Mouse (Mus musculus) neural tube, embryonic 12.5 days (tissue): Measurements from ENCODE around the gene Celf1. TPM values are rescaled to one million over a fixed set of nuclear protein-coding genes. Genes with fewer than 3 reads are reported as not detected.
"Not testable (repeated sequence)": the region's sequence is repeated elsewhere in the genome, so short reads cannot be mapped to it uniquely, and the experiment has no call there.

Experiments used
- ATAC-seq: fragments of 200-750 bp; cut with Nextera tagmentation; 2 replicates; pipeline ENCODE4 v1.8.0; 2017; ENCODE audit warnings: low read depth, mild to moderate bottlenecking, moderate TSS enrichment, moderate library complexity; ENCODE audit not compliant: low FRiP score
- H3K27ac ChIP-seq: fragments of 300-500 bp; sonication (generic); 2 replicates; pipeline ENCODE4 v1.5.1; 2016
- H3K27me3 ChIP-seq: fragments of 300-500 bp; sonication (generic); replicated peaks from 2 replicates; pipeline ENCODE4 v1.6.1; 2016; ENCODE audit warnings: mild to moderate bottlenecking
- H3K36me3 ChIP-seq: fragments of 300-500 bp; sonication (generic); 2 replicates; pipeline ENCODE4 v1.6.1; 2016; ENCODE audit warnings: mild to moderate bottlenecking
- H3K4me1 ChIP-seq: fragments of 300-500 bp; sonication (generic); 2 replicates; pipeline ENCODE4 v1.6.1; 2016
- H3K4me2 ChIP-seq: fragments of 300-500 bp; sonication (generic); replicated peaks from 2 replicates; pipeline ENCODE4 v1.6.1; 2016; ENCODE audit warnings: mild to moderate bottlenecking
- H3K4me3 ChIP-seq: fragments of 300-500 bp; sonication (generic); 2 replicates; pipeline ENCODE4 v1.5.1; 2016
- H3K9ac ChIP-seq: fragments of 300-500 bp; sonication (generic); 2 replicates; pipeline ENCODE4 v1.6.1; 2016; ENCODE audit warnings: mild to moderate bottlenecking
- H3K9me3 ChIP-seq: fragments of 300-500 bp; sonication (generic); 2 replicates; pipeline ENCODE4 v1.6.1; 2016; ENCODE audit warnings: mild to moderate bottlenecking
- WGBS: fragments of 180-500 bp; shearing (Covaris S2); methylation state at CpG from one replicate; pipeline ENCODE4 v1.1.7; 2016; 5-methylcytosine and 5-hydroxymethylcytosine counted together
- polyA plus RNA-seq: library from polyadenylated mRNA; unstranded; fragments of >200 nt; fragmentation: Nextera tagmentation; extraction: Ambion mirVana; gene quantifications from 2 replicates; pipeline ENCODE4 v1.2.1, GENCODE M21; 2016

Celf1 gene
- polyA plus RNA-seq, 1 experiment from 2014 or later, result 143 TPM

DNA sequence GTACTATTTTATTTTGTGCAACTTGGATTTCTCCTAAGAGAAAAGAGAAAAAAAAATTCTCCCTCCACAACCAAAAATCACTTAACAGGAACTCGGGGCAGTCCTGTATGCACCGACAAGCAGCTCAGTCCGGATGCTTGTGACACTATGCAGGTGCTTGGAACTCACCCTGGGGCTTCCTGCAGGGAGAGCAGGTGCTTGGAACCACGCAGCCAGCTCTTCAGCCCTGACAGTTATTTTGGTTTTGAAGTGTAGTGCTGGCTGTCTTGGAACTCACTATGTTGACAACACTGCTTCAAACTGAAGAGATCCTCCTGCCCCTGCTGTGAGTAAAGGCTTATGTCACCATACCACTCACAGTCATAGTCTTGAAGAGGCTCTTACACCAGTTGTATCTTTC, 37.1 kb downstream of the Celf1 start:
- WGBS, result 84% methylated on average over 4 of the region's 4 CpGs
- Histone ChIP-seq H3K4me1 (no peaks in the 10 kb centered on the region), H3K9ac (no peak overlapping the region), H3K36me3 (0 out of 2 replicates have a peak, but pooled peaks cover 4% of the 10 kb centered on the region), H3K27ac (no peak overlapping the region), H3K4me3 (no peak overlapping the region), H3K27me3 (no peaks in the 10 kb centered on the region), H3K4me2 (no peak overlapping the region), H3K9me3 (no peaks in the 10 kb centered on the region)
- ATAC-seq, result no peak

DNA sequence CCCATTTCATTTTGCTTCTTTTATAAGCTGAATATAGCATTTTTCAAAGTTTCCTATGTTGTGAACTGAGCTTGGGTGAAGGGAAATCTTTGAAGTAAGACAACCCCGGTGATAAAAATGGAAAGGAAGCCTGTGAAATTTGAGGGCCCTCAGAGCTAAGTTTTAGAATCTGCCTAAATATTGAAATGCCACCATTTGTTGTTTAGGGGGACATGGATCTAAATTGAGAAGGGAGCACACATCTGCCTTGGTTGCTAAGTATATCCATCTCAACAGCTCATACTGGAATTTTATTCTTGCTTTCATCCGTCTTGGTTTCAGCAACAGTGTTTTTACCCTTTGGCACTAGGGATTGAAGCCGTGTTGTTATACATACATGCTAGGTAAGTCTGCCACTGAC, 45.9 kb downstream of the Celf1 start:
- no peak overlapping the region for H3K27ac ChIP-seq
- H3K9me3 ChIP-seq, result no peaks in the 10 kb centered on the region
- ATAC-seq, result no peak
- H3K27me3 ChIP-seq, result no peaks in the 10 kb centered on the region
- H3K4me2 ChIP-seq, result no peak overlapping the region
- peaks cover 3% of the 10 kb centered on the region; the same call in 1 of the 2 replicates for H3K4me1 ChIP-seq
- H3K9ac ChIP-seq, result no peak overlapping the region
- 93% methylated on average over 3 of the region's 3 CpGs for WGBS
- H3K36me3 ChIP-seq, result no peaks in the 10 kb centered on the region
- no peak overlapping the region for H3K4me3 ChIP-seq

DNA sequence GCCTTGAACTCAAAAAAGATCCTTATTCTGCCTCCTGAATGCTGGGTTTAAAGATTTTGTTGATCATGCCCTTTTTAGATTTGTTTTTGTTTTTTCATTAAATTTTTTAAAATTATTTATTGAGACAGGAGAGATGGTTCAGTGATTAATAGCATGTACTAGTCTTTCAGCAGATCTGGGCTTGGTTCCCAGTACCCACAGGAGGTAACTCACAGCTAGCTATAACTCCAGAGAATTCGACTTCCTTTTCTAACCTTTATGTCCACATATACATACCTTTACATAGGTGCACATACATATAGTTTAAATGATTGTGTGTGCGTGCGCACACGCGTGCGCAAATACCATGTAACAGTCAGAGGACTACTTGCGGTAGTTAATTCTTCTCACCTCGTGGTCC, 68.4 kb downstream of the Celf1 start:
- Histone ChIP-seq H3K36me3 (peaks cover 84% of the 10 kb centered on the region), H3K9ac (no peak overlapping the region), H3K27ac (no peak overlapping the region), H3K4me2 (no peak overlapping the region), H3K4me3 (no peak overlapping the region), H3K4me1 (no peaks in the 10 kb centered on the region), H3K27me3 (no peaks in the 10 kb centered on the region), H3K9me3 (no peaks in the 10 kb centered on the region)
- no peak for ATAC-seq
- WGBS, result 97% methylated on average over 8 of the region's 8 CpGs

DNA sequence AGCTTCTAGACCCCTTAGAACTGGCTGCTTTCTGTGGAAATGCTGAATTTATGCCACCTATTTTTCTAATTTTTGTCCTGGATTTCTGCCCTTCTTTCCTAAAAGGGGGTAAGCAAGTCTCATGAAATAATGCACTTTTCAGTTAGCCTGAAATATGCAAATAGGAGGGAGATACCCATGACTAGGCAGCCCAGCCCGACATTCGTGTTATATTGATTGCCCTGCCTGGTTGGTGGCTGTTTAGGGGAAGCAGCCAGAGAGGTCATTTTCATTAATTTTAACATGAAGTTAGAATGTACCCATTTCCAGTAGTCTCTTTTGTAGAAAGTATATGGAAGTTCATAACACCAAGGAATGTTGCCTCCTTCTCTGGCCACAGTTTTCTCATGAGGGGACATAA, 73.7 kb downstream of the Celf1 start:
- H3K36me3 ChIP-seq, result peaks cover 68% of the 10 kb centered on the region
- ATAC-seq, result no peak

DNA sequence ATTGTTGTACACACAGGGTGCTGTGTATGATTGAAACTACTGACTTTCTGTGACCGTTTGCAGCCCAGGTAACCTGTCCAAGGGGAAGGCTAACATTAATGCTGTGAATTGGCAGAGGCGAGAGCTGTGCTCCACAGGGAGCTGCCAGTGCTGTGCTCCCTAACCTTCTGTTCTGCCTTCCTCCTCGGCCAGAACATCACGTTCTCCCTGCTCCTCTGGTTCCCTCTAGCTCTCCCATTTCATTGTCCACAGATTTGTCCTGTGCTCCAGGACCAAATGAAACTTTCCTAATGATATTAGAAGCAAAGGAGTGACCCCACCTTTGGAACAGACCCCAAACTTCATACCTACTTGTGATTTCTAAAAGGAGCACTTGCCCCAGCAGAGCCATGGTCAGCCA, 75.2 kb downstream of the Celf1 start:
- WGBS, result 84% methylated on average over 4 of the region's 4 CpGs
- no peak overlapping the region for H3K9ac ChIP-seq
- H3K36me3 ChIP-seq, result peaks cover 60% of the 10 kb centered on the region
- no peak overlapping the region for H3K4me3 ChIP-seq
- H3K27me3 ChIP-seq, result no peaks in the 10 kb centered on the region
- H3K4me2 ChIP-seq, result no peak overlapping the region
- H3K27ac ChIP-seq, result no peak overlapping the region
- H3K9me3 ChIP-seq, result no peaks in the 10 kb centered on the region
- H3K4me1 ChIP-seq, result peaks cover 5% of the 10 kb centered on the region
- ATAC-seq, result no peak

More for the DNA sequence above, 73.7 kb downstream of the Celf1 start:
- Histone ChIP-seq H3K4me3 (no peak overlapping the region), H3K4me1 (peaks cover 5% of the 10 kb centered on the region), H3K4me2 (no peak overlapping the region), H3K27ac (no peak overlapping the region), H3K27me3 (no peaks in the 10 kb centered on the region), H3K9me3 (no peaks in the 10 kb centered on the region), H3K9ac (no peak overlapping the region)
- WGBS, result 90% methylated on average over 2 of the region's 2 CpGs

DNA sequence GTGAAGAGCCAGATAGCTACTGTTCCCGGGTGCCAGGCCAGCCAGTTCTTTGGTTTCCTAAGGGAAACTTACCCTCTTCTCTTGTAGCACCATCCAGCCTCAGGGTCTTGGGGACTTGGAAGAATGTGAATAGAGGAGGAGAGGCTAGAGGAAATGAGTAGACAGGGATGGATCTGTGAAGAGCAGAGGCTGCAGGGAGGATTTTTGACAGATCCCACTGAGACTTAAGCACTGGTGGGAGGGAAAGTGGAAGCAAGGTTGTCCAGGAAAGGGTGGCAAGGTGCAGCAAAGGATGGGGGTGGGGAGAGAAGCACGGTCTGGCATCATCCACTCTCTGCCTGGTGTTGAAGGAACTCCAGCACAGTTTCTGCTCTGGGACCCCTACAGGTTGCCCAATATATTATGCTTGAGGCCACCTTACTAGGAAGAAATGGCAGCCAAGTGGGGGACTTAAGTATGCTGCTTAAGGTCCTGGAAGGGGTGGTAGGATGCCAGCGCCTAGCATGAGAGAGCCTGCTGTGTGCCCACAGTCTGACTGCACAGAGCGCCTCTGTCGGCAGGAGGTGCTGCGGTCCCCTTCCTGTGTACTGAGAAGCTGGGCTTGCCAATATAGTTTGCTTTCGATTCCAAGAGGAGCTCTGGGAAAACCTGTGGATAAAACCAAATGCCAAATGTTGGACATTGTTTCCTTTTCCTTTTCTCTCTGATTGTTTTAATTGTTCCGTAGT, 78.0 kb downstream of the Celf1 start:
- 83% methylated on average over 8 of the region's 8 CpGs for WGBS
- no peak overlapping the region for H3K4me3 ChIP-seq
- H3K36me3 ChIP-seq, result peaks cover 42% of the 10 kb centered on the region
- H3K9me3 ChIP-seq, result no peaks in the 10 kb centered on the region
- ATAC-seq, result peak; percentile 41; the same call in 1 of the 2 replicates
- no peak overlapping the region for H3K4me2 ChIP-seq
- H3K9ac ChIP-seq, result no peak overlapping the region
- no peak overlapping the region for H3K27ac ChIP-seq
- H3K27me3 ChIP-seq, result no peaks in the 10 kb centered on the region
- peaks cover 5% of the 10 kb centered on the region for H3K4me1 ChIP-seq

DNA sequence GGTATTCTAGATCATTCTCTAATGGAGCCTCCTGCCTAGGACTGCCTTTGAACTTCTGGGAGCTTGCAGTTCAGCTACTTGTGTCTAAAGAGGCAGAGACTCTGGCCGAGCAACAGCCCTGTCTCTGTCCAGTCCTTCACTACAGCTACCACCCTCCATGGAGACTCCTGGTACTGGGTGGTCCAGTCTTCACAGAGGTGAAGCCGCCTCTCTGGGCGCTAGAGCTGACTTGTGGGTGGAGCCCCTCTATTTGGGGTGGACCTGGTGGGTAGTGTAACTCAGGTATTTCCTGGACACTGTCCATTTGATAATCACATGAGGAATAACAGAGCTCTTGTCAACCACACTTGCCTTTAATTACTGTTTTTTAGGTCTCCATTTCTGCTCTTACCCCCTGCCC, 79.7 kb downstream of the Celf1 start:
- no peak for ATAC-seq
- Histone ChIP-seq H3K4me3 (no peak overlapping the region), H3K4me1 (peaks cover 5% of the 10 kb centered on the region), H3K36me3 (peaks cover 25% of the 10 kb centered on the region; the same call in 1 of the 2 replicates), H3K27me3 (no peaks in the 10 kb centered on the region), H3K27ac (no peak overlapping the region), H3K9me3 (no peaks in the 10 kb centered on the region), H3K4me2 (no peak overlapping the region), H3K9ac (no peak overlapping the region)
- WGBS, result 95% methylated on average over 3 of the region's 3 CpGs

DNA sequence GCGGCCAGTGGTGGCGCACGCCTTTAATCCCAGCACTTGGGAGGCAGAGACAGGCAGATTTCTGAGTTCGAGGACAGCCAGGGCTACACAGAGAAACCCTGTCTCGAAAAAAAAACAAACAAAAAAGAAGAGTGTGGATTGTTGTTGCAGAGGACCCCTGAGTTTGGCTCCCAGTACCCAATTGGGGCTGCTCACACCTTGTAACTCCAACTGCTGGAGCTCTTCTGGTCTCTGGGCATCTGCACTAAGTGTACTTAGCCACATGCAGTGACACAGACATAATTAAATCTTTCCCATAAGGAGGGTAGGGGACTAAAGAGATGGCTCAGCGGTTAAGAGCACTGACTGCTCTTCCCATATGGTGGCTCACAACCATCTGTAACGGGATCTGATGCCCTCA, 82.1 kb downstream of the Celf1 start:
- H3K4me2 ChIP-seq, H3K27ac ChIP-seq, H3K9me3 ChIP-seq, H3K9ac ChIP-seq, H3K27me3 ChIP-seq, H3K4me3 ChIP-seq, H3K4me1 ChIP-seq, ATAC-seq: not testable (repeated sequence)
- 92% methylated on average over 7 of the region's 7 CpGs for WGBS
- peaks cover 14% of the 10 kb centered on the region; the same call in 1 of the 2 replicates for H3K36me3 ChIP-seq

DNA sequence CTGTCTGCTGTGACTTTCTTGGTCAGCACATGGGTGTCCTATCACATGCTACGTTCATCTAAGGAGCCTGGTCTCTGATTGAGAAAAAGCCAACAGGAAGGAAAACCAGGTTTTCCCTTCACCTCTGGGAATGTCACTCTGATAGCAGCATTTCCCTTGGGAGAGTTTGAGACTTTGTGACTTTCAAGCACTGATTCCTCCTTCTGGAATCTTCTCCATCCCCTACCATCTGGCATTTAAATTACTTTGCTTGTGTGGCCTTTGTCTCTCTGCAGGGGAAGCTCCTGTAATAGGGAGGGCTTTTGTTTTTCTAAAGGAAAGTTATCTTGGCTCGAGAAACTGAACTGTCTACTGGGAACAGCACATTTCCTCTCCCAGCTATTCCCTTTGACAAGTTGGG, 82.9 kb downstream of the Celf1 start:
- ATAC-seq, result no peak
- peaks cover under 1% of the 10 kb centered on the region; the same call in 1 of the 2 replicates for H3K4me1 ChIP-seq
- no peak overlapping the region for H3K4me3 ChIP-seq
- H3K9ac ChIP-seq, result no peak overlapping the region
- no peak overlapping the region for H3K27ac ChIP-seq
- WGBS, result 51% methylated on average over 2 of the region's 2 CpGs
- peaks cover 14% of the 10 kb centered on the region; the same call in 1 of the 2 replicates for H3K36me3 ChIP-seq
- no peaks in the 10 kb centered on the region for H3K27me3 ChIP-seq
- no peaks in the 10 kb centered on the region for H3K9me3 ChIP-seq
- no peak overlapping the region for H3K4me2 ChIP-seq

DNA sequence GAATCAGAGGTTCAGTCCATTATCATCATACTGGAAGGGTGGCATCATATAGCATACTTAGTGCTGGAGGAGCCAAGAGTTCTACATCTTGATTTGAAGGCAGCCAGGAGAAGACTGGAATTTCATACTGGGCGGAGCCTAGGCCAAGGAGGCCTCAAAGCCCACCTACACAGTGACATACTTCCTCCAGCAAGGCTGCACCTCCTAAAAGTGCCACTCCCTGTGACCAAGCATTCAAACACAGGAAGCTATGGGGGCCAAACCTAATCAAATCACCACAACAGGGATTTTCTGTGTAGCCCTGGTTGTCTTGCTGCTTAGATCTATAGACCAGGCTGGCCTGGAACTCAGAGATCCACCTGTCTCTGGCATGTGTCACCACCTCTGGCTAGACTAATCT, 83.8 kb downstream of the Celf1 start:
- Histone ChIP-seq H3K4me2 (no peak overlapping the region), H3K36me3 (peaks cover 11% of the 10 kb centered on the region; the same call in 1 of the 2 replicates), H3K27me3 (no peaks in the 10 kb centered on the region), H3K9ac (no peak overlapping the region), H3K4me3 (no peak overlapping the region), H3K4me1 (peaks cover 3% of the 10 kb centered on the region; the same call in 1 of the 2 replicates), H3K9me3 (no peaks in the 10 kb centered on the region), H3K27ac (no peak overlapping the region)
- no peak for ATAC-seq
- WGBS, result 91% methylated on average over 1 of the region's 1 CpGs

DNA sequence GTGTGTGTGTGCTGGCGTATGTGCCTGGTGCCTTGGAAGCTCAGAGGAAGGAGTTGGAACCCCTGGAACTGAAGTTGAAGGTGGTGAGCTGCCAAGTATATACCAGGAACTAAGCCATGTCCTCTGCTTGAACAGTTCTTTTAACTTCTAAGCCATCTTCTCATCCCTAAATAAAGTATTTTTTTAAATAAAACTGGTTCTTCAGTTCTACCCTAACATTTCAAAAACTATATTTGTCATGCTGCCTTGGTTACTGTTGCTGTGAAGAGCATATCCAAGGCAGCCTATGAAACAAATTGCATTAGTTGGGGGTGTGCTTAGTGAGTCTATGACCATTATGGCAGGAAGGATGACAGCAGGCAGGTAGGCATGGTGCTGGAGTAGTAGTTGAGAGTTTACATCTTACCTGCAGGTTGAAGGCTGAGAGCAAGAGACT, 84.9 kb downstream of the Celf1 start:
- 94% methylated on average over 1 of the region's 1 CpGs for WGBS
- ATAC-seq, result no peak

DNA sequence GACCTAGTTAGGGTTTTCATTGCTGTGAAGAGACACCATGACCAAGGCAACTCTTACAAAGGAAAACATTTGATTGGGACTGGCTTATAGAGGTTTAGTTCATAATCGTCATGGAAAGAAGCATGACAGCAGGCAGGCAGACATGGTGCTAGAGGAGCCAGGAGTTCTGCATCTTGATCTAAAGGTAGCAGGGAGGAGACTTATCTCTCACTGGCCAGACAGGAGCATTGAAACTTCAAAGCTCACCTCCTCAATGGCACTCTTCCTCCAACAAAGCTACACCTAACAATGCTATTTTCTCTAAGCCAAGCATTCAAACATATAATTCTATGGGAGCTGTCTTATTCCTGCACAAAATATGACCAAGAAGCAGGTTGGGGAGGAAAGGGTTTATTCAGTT, 86.3 kb downstream of the Celf1 start:
- 79% methylated on average over 1 of the region's 1 CpGs for WGBS
- no peak for ATAC-seq
- Histone ChIP-seq H3K4me3 (no peak overlapping the region), H3K9me3 (no peaks in the 10 kb centered on the region), H3K4me2 (no peak overlapping the region), H3K36me3 (no peaks in the 10 kb centered on the region), H3K9ac (no peak overlapping the region), H3K27me3 (no peaks in the 10 kb centered on the region), H3K4me1 (peaks cover 3% of the 10 kb centered on the region; the same call in 1 of the 2 replicates), H3K27ac (no peak overlapping the region)

More for the DNA sequence above, 84.9 kb downstream of the Celf1 start:
- H3K27ac ChIP-seq, result no peak overlapping the region
- no peak overlapping the region for H3K4me2 ChIP-seq
- H3K4me3 ChIP-seq, result no peak overlapping the region
- H3K9ac ChIP-seq, result no peak overlapping the region
- peaks cover 3% of the 10 kb centered on the region; the same call in 1 of the 2 replicates for H3K4me1 ChIP-seq
- peaks cover 6% of the 10 kb centered on the region; the same call in 1 of the 2 replicates for H3K36me3 ChIP-seq
- no peaks in the 10 kb centered on the region for H3K9me3 ChIP-seq
- no peaks in the 10 kb centered on the region for H3K27me3 ChIP-seq
